Mouse (Mus musculus): ENCODE results near the gene Zbtb17.

- TF ChIP-seq CTCF (IDR thresholded peaks at IDR 0.05; ENCODE audit: extremely low read depth, insufficient read depth, low read length) = no peak
- TF ChIP-seq POLR2A (IDR thresholded peaks at IDR 0.05; ENCODE audit: extremely low read depth, insufficient read depth, low read length) = no peak
These were observed 60.0 kb downstream of the Zbtb17 start for GRCm38 (mm10) chr4:141504471-141504870.

All from cortical plate, adult 2 months (tissue).